Mouse (Mus musculus) lung, postnatal 10 days (tissue): ENCODE data around the gene Efna4.

Experiments used
- DNase-seq: peaks from one replicate; pipeline ENCODE4 v3.0.0; 2021

The Efna4 gene

GRCm38 (mm10) chr3:89337721-89338578, at the start of gene Efna4:
Gene Efna4 (minus strand): TSS chr3:89338028.
- peak; percentile 78 for DNase-seq

- no peak for DNase-seq
Measured at GRCm38 (mm10) chr3:89386438-89387420, 48.9 kb upstream of the Efna4 start.

DNA sequence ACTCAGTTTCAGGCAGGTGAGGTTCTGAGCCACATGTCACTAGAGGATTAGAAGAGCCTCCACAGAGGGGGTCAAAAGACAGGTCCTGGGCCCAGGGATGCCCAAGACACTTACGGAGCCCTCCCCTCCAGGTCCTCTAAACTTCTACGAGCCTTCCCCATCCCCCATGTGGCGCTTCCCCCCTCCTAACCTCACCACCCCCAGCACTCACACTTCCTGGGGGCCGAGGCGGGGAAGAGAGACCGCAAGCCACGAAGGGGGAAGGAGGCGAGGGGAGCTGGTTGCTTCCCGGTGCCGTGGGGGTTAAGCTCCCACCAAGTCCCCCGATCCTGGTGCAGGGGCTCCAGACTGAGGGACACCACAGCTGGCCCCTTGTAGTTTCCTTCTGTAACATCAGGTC, 47.6 kb upstream of the Efna4 start:
- no peak for DNase-seq

- no peak for DNase-seq
Measured at GRCm38 (mm10) chr3:89384331-89385076, 46.7 kb upstream of the Efna4 start.

DNA sequence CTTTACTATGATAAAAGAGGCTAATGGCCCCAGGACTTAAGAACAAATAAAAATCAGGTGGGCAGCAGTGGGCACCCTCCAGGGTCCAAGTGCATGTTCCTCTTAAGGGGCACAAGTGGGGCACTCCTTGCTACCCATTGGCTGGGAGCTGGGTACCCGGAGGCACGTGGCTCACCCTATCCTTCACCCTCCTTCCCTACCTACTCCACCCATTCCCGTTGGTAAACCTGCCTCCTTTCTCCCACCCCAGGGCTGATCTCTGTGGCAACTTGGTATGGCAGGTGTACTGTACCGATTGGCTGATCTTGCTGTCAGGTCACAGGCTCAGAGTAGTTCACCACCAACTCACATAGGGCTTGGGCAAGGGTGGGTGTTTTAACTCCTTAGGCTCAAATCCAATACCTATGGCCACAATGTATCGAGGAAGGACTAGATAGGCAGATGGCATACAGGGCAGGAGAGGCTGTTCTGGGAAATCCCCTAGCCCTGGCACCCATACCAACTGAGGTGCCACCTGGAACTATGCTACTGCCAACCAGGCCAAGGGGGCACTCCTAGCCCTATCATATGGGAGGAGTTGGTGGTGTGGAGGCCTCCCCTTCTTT, 45.9 kb upstream of the Efna4 start:
- DNase-seq = no peak

GRCm38 (mm10) chr3:89382950-89383349, 45.1 kb upstream of the Efna4 start:
- no peak for DNase-seq

DNA sequence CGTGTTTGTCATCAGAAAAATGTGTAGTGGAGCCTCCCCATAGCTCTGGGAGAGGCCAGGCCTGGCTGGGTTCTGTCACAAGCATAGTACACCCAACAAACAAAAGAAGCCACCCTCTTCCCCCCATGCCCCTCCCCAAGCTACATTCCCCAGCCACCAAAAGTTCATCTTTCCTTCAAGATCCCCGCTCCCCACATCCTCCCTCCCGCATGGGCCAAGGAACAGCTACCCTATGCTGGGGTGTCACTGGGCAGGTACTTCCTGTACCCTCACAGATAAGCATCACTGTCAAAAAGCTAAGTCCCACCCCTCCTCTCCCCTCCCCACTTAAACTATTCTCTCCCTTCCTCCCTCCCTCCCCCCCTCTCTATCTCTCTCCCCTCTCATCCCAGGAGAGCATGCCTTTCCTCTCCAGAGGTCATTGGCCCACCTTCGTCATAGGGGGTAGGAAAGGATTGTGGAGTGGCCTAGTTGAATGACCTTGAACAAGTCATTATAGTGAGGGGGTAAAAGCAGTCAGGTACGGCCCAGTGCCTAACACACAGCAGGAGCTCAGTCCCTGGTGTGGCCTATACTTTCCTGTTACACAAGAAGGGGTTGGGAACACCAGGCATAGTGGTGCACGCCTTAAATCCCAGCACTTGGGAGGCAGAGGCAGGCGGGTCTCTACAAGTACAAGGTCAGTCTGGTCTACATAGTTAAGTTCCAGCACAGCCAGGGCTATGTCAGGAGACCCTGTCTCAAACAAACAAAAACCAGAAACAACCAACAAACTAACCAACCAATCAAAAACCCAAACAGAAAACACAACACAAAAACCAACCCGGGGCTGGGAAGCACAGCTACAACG, 44.4 kb upstream of the Efna4 start:
- no peak for DNase-seq

GRCm38 (mm10) chr3:89381233-89381632, 43.4 kb upstream of the Efna4 start:
- DNase-seq = no peak

DNA sequence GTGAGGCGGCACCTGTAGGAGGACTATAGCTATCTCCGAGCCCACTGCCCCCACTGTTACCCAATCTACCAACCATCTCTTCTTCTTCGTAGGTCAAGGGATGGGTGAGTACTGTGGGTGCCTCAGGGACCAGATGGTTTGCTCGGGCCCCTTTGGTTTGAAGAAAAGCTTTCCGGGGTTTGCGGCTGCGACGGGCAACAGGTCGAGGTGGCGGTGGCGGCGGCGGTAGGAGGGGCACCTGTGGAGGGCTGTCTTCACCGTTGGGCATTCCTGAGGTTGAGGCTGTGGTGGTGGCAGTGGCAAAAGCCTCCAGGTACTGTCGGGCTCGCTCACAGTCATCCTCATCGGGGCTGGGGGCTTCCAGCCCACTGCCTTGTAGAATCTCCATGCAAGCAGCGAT, 42.9 kb upstream of the Efna4 start:
- no peak for DNase-seq

DNA sequence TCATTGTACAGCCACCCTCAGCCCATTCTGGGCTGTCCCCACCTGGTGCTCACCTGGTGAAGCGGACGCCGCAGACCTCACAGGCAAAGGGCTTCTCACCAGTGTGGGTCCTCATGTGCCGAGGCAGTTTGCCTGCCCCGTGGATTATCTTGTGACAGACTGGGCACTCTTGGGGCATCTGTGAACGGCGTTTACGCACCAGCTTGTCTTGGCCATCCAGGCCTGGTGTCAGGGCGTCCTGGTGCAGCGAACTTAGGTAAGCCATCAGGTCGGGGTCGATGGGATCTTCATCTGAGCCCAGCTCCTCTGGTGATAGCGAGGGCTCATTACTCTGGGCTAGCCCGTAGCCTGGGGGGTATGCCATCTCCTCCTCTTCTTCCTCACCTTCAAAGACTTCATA, 42.5 kb upstream of the Efna4 start:
- no peak for DNase-seq

DNA sequence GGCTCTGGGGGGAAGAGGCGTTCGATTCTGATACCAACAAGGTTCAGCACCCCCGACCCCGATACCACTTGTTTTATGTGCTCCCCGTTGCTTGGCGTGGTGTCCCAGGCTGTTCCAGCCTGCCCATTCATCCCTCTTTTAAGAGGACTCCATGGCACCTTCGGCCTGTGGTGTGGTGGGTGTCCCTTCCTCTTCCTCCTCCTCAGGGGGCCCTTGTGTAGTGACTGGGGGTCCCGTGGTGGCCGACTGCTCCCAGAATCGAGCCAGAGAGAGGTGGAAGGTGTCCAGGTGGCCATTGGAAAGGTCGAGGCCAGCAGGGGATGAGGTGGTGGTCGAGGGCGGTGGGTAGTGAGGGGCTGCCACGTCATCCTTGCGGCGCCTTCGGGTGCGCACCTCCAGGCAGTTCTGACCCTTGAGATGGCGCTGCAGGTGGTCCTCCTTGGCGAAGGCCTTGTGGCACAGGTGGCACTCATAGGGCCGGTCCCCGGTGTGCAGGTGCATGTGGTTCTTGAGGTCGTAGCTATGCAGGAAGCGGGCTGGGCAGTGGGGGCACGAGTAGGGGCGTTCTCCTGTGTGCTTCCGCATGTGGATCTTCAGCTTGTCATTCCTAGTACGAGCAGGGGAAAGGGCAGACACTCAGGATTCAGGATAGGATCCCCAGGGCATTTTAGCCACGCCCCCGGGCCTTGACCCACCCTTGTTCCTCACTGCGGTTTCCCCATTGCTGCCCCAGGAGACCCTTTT, 41.7 kb upstream of the Efna4 start:
- no peak for DNase-seq

DNA sequence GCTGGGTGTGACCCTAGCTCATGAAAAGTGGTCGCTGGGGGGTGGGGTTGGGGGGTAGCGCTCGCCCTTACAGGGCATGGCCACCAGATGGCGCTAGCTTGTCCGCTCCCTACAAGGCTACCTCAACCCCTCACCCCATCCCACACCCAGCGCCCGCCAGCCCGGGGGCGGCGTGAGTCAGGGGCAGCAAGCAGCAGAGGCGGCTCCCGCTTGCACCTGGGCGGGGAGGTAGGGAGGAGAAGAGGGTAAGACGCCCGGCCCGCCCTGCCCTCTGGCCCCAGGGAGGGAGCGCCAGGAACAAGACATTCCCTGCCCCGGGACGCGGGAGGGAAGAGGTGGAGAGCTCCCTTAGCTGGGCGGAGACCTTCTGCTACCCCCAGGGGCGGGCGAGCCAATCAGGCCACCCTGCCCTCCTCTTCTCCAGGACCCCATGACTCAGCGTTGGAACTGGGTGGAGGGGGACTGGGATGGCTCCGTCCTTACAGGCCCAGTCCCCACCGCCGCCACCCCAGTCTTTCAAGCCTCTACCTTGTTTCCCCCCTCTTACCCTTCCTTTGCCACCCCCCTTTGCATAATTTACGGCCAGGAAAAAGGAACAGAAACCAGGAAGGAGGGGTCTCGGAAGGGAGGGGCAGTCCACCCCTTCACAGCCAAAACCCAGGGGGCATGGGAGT, 40.7 kb upstream of the Efna4 start:
- DNase-seq = peak; percentile 86

DNA sequence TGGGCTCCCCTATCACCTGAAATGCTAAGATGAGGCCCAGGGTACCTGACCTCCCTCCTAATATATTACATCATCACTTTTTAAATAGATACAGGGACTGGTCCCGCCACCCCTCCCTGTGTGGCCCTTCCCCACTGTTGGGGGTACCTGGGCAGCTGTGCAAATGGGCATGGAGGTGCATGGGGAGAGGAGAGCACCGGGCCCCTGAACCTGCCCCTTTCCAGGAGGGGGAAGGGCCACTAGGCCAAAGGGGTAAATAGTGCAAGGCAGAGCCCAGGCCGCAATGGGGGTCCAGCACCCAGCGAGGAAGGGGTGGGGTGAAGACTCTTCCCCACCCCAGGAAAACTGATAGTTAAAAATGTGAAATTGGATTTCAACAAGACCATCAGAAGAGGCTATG, 40.0 kb upstream of the Efna4 start:
- DNase-seq = no peak

- no peak for DNase-seq
Measured at GRCm38 (mm10) chr3:89373581-89374231, 35.9 kb upstream of the Efna4 start.

DNA sequence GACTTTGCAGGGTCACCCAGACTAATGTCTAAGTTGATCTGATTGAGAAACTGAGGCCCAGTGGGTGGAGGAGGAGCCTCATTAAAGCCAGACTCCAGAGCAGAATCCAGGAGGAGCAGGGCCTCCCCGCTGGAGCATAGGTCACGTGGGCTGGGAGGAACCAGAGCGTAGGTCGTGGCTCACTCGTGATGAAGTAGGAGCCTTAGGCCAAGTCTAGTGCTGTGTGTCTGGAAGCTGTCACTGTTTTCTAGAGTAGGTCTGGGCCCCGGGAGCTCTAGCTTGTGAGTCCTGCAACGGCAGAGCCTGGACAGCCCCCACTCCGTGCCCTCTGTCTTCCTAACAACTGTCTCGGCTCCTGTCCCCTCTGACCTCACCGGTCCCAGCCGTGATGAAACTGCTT, 29.5 kb upstream of the Efna4 start:
- no peak for DNase-seq

GRCm38 (mm10) chr3:89365486-89366414, 27.9 kb upstream of the Efna4 start:
- no peak for DNase-seq

DNA sequence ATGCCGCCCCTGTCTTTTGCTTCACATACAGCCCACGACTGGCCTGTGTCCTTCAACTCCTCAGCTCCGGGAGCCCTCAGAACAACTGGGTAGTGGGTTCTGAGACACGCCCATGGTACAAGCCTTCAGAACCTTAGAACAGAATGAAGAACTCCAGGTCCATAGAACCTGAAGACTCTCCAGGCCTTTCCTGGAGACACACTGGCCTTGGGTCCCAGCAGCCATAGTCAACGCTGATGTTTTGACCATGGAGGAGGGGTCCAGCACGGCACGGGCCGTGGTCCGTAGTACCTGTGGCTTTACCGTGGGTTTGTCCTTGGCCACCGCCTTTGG, 27.3 kb upstream of the Efna4 start, which contains the start of gene Dcst1:
Gene Dcst1, minus strand, starts transcription at position 101 of the 333 bp plus-strand sequence.
- no peak for DNase-seq

DNA sequence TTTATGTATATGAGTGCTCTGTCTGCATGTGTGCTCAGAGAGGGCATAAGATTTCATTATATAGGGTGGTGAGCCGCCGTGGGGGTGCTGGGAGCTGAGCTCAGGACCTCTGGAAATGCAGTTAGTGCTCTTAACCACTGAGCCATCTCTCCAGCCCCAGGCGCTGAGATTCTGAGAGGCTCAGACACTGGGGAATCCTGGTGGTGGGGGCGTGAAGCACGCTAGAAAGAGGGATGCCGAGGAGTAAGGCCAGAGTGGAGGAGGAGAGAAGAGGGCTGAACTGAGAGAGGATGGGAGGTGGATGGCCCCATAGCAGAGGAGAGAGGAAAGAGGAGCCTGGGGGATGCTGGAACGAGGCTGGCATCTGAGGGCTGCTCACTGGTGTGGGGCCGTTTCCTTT, 26.8 kb upstream of the Efna4 start:
- DNase-seq = no peak

DNA sequence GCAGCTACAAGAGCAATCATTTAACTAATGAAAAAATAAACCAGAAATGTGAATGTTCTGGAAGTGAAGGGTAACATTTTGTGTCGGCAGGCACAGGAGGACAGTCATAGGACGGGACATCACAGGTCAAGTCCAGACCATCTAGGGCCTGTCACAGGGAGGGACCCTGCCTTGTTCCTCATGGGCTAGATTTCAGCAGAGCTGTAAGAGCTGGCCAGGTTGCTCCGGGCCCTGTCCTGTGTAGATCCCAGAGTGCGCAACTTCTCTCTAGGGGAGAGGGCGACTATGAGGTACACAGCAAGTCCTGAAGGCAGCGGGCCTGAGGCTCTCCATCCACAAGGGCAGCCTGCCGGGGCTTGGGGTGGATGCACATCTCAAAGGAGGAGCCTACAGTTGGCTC, 23.8 kb upstream of the Efna4 start, which contains the start of gene Dcst2:
Gene Dcst2, plus strand, starts transcription at position 301 of the 400 bp plus-strand sequence.
- DNase-seq = no peak
